Mouse (Mus musculus) spleen, adult 2 months (tissue): ENCODE results near the gene Kif1c. TPM values are rescaled to one million over a fixed set of nuclear protein-coding genes. Genes with fewer than 3 reads are reported as not detected.
A peak's percentile ranks its signal among the peaks of the same experiment; 100 is the strongest.
"Not testable (repeated sequence)": the region's sequence is repeated elsewhere in the genome, so short reads cannot be mapped to it uniquely, and the experiment has no call there.

Experiments used
- DNase-seq, 2 experiments: peaks; one replicate each; pipeline versions ENCODE4 v3.0.0 to v3.0.0-alpha.2; 2012 to 2021; ENCODE audit warnings: low spot score in 2 of 2, low read depth in 1 of 2
- H3K27ac ChIP-seq: fragments of 200-500 bp; 2 replicates; pipeline ENCODE4 v1.5.1; 2012; ENCODE audit warnings: low read length, inconsistent platforms; ENCODE audit not compliant: insufficient read depth
- H3K27me3 ChIP-seq: fragments of 200-500 bp; 2 replicates; pipeline ENCODE4 v1.6.1; 2012; ENCODE audit warnings: mild to moderate bottlenecking, moderate library complexity, low read length, inconsistent platforms; ENCODE audit not compliant: control insufficient read depth, insufficient read depth
- H3K36me3 ChIP-seq: fragments of 200-500 bp; 2 replicates; pipeline ENCODE4 v1.6.1; 2012; ENCODE audit warnings: mild to moderate bottlenecking, low read length, inconsistent platforms; ENCODE audit not compliant: control insufficient read depth, insufficient read depth
- H3K4me1 ChIP-seq: fragments of 200-500 bp; 2 replicates; pipeline ENCODE4 v1.6.1; 2011; ENCODE audit warnings: inconsistent platforms; ENCODE audit not compliant: control insufficient read depth, insufficient read depth, insufficient read length
- H3K4me3 ChIP-seq: fragments of 200-500 bp; 2 replicates; pipeline ENCODE4 v1.5.1; 2011; ENCODE audit warnings: mild to moderate bottlenecking, inconsistent platforms; ENCODE audit not compliant: insufficient read depth, insufficient read length; ENCODE audit errors: extremely low read depth
- CTCF ChIP-seq: fragments of 200-500 bp; IDR thresholded peaks from 2 replicates; pipeline ENCODE4 v1.5.1; 2011; ENCODE audit warnings: mild to moderate bottlenecking, inconsistent platforms; ENCODE audit not compliant: insufficient read depth, insufficient read length, insufficient replicate concordance; ENCODE audit errors: extremely low read depth
- POLR2A ChIP-seq: fragments of 200-500 bp; IDR thresholded peaks from 2 replicates; pipeline ENCODE4 v1.6.1; 2011; ENCODE audit warnings: low read depth, low read length, inconsistent platforms
- WGBS: fragments of 180-500 bp; shearing (Covaris S2); methylation state at CpG from one replicate; pipeline ENCODE4 v1.1.7; 2018; 5-methylcytosine and 5-hydroxymethylcytosine counted together
- polyA plus RNA-seq: library from polyadenylated mRNA; depleted of rRNA; stranded (reverse); fragments of >200 nt; gene quantifications from 2 replicates; pipeline ENCODE4 v1.2.3, GENCODE M21; 2012; rRNA removed

The Kif1c gene
- polyA plus RNA-seq, 1 experiment, result 17.5 TPM

DNA sequence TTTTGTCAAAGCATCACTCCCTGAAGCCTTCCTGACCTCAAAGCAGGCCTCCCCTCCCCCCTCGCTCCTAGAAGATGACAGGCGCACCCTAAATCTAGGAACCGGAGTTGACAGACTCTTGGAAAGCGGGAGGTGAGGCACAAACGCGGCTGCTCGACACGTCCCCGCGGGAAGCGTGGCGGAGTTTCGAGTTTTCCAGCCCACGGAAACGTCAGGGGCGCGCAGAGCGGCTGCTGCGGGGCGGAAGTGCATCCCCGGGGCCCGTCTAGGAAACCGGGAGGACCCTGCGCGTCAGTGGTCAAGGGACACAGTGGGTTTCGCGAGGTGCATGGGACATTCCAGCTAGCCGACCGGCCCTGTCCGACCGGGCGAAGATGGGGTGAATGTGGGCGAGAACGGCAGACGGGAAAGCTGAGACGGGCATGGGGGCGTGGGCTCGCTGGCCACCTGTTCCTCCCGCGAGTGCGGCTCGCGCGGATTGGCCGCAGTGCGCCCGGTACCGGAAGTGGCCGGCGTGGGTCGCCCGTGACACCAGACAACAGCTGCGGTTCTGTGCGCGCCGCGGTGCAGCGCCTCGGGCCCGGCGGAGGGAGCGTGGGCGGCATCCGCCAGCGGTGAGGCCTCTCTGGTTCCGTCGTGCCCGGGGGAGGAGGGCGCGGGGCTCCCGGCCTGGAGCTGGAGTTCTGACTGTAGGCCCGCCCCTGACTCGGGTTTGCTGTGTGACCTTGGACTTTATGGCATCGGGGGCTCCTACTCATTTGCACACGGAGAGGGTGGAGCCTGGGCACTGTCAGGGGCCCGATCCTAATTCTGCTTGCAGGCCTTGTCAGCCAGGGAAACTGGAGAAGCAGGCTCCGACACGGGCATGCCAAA, 63.8 kb downstream of the Kif1c start, which contains the start of gene Zfp3:
Gene Zfp3 (plus strand): TSS at position 274 of the 873 bp plus-strand sequence.
- no peaks in the 10 kb centered on the region for H3K36me3 ChIP-seq
- H3K27me3 ChIP-seq, result no peaks in the 10 kb centered on the region
- TF ChIP-seq CTCF, result no peak
- TF ChIP-seq POLR2A, result peak; percentile 30; the same call in 1 of the 2 replicates
- H3K4me1 ChIP-seq, result peaks cover 2% of the 10 kb centered on the region; the same call in 1 of the 2 replicates
- under 1% methylated on average over 76 of the region's 78 CpGs for WGBS
- peak within 1 kb of the TSS; percentile 81 for H3K4me3 ChIP-seq
- H3K27ac ChIP-seq, result peak within 1 kb of the TSS; percentile 93
- DNase-seq, result peak in 1 of 2 experiments; percentile 84

GRCm38 (mm10) chr11:70765776-70766445, 65.6 kb downstream of the Kif1c start:
- H3K36me3 ChIP-seq, result no peaks in the 10 kb centered on the region
- H3K27me3 ChIP-seq, result no peaks in the 10 kb centered on the region
- WGBS, result 30% methylated on average over 16 of the region's 16 CpGs
- H3K27ac ChIP-seq, result peak overlapping the region; percentile 59
- no peak for TF ChIP-seq POLR2A
- no peak for TF ChIP-seq CTCF
- DNase-seq, result no peak
- H3K4me3 ChIP-seq, result no peak overlapping the region
- peaks cover 2% of the 10 kb centered on the region; the same call in 1 of the 2 replicates for H3K4me1 ChIP-seq

GRCm38 (mm10) chr11:70770804-70771203, 70.5 kb downstream of the Kif1c start:
- TF ChIP-seq POLR2A (no peak), CTCF (no peak)
- 83% methylated on average over 3 of the region's 3 CpGs for WGBS
- no peak overlapping the region for H3K4me3 ChIP-seq
- DNase-seq, result no peak
- peaks cover 2% of the 10 kb centered on the region; the same call in 1 of the 2 replicates for H3K4me1 ChIP-seq
- H3K36me3 ChIP-seq, result peaks cover 8% of the 10 kb centered on the region
- H3K27me3 ChIP-seq, result no peaks in the 10 kb centered on the region
- no peak overlapping the region for H3K27ac ChIP-seq

DNA sequence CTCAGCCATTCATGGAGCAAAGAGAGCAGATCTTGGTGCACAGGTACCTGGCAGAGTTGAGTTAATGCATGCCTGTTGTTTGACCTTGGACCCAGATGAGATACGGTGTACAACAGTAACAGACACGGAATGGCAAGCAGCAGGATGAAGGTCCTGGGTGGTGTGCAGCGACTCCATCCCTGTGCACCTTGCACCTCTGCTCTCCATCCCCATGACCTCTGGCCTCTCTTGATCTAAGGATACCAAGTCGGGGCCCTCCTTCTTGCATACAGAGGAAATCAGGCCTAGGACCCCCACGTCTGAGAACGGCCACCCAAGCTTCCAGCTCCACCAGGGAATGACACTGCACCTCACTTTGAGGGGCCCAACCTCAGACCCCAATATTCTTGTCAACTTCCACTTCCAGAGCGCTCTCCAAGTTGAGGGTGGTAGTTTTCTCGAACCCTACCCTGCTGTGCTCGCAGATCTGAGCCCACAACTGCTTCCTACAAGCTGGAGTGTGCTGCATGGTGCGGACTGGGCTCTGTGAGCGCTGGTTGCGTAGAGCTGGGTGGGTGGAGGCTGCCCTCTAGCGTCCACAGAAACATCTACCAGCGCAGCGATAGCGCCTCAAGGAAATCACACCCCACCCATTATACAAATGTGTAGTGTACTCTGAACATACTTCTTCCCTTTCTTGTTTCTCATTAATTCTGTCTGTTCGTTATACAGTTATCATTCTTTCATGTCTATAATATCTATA, 76.7 kb downstream of the Kif1c start:
- peak; percentile 67 to 77 for DNase-seq

DNA sequence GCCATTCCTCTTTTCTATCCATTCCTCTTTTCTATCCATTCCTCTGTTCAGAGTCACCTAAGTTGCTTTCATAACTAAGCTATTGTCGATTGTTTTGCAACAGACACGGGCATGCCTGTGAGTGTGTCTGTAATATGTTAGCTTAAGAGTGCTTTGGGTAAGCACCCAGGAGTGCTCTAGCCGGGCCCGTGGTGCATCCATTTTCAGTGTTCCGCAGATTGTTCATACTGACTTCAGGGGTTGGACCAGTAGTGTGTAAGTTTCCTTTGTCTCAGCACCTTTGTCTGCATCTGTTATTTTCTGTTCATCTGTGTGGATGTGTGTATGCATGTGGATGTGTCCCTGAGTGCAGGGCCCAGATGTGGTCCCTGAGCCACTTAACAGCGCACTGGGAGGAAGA, 77.3 kb downstream of the Kif1c start:
- Histone ChIP-seq H3K4me3 (no peak overlapping the region), H3K27me3 (no peaks in the 10 kb centered on the region), H3K36me3 (no peaks in the 10 kb centered on the region; the same call in 1 of the 2 replicates), H3K27ac (no peak overlapping the region), H3K4me1 (peaks cover 2% of the 10 kb centered on the region; the same call in 1 of the 2 replicates)
- WGBS, result 64% methylated on average over 6 of the region's 6 CpGs
- DNase-seq, result no peak
- TF ChIP-seq CTCF (no peak), POLR2A (no peak)

More for the DNA sequence above, 76.7 kb downstream of the Kif1c start:
- no peak overlapping the region for H3K4me3 ChIP-seq
- TF ChIP-seq CTCF, result peak; percentile 96
- TF ChIP-seq POLR2A, result no peak
- no peaks in the 10 kb centered on the region for H3K27me3 ChIP-seq
- 32% methylated on average over 17 of the region's 17 CpGs for WGBS
- H3K27ac ChIP-seq, result no peak overlapping the region
- peaks cover 2% of the 10 kb centered on the region; the same call in 1 of the 2 replicates for H3K4me1 ChIP-seq
- H3K36me3 ChIP-seq, result peaks cover 3% of the 10 kb centered on the region

DNA sequence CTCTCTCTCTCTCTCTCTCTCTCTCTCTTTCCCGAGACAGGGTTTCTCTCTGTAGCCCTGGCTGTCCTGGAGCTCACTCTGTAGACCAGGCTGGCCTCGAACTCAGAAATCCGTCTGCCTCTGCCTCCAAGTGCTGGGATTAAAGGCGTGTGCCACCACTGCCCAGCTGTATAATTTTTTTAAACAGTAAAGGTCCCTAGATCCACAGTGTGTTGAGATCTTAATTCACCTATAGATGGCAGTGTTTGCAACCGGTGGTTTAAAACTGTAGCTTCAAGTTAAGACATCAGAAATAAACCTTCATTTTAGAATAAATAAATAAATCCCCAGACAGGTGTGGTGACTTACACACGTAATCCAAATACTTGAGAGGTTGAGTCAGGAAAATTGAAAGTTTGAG, 77.7 kb downstream of the Kif1c start:
- WGBS, result 23% methylated on average over 6 of the region's 6 CpGs
- H3K27me3 ChIP-seq, H3K4me1 ChIP-seq, H3K36me3 ChIP-seq, DNase-seq, H3K4me3 ChIP-seq, H3K27ac ChIP-seq: not testable (repeated sequence)

Other genes starting within 250 kb of the Kif1c start
- 24.6 and 29.2 TPM in 2 replicates for gene Med11, start 248.6 kb upstream of the Kif1c start, polyA plus RNA-seq
- 10.5 and 10.6 TPM in 2 replicates for gene Zmynd15, start 241.1 kb upstream of the Kif1c start, polyA plus RNA-seq
- gene Cxcl16, start 240.6 kb upstream of the Kif1c start, polyA plus RNA-seq, result 28.8 TPM in 2 replicates
- 0.77 and 1.3 TPM in 2 replicates for gene Tm4sf5, start 195.3 kb upstream of the Kif1c start, polyA plus RNA-seq
- 0.25 and 0.32 TPM in 2 replicates for gene Vmo1, start 185.9 kb upstream of the Kif1c start, polyA plus RNA-seq
- 0.18 TPM in 1 of 2 replicates, not detected in the other for gene Gltpd2, start 181.4 kb upstream of the Kif1c start, polyA plus RNA-seq
- 125 and 155 TPM in 2 replicates for gene Psmb6, start 175.2 kb upstream of the Kif1c start, polyA plus RNA-seq
- gene Gm40193, start 167.6 kb upstream of the Kif1c start, polyA plus RNA-seq, result not detected in 2 replicates
- 12.3 and 13.9 TPM in 2 replicates for gene Pld2, start 160.5 kb upstream of the Kif1c start, polyA plus RNA-seq
- 74.8 and 91.9 TPM in 2 replicates for gene Mink1, start 137.7 kb upstream of the Kif1c start, polyA plus RNA-seq
- gene 4930544D05Rik, start 84.7 kb upstream of the Kif1c start, polyA plus RNA-seq, result not detected in 2 replicates
- gene Chrne, start 81.3 kb upstream of the Kif1c start, polyA plus RNA-seq, result 0.66 and 0.99 TPM in 2 replicates
- gene Gp1ba, start 61.4 kb upstream of the Kif1c start, polyA plus RNA-seq, result 6.8 and 9.3 TPM in 2 replicates
- gene Rnf167, start 53.3 kb upstream of the Kif1c start, polyA plus RNA-seq, result 137 and 158 TPM in 2 replicates
- gene Slc25a11, start 53.1 kb upstream of the Kif1c start, polyA plus RNA-seq, result 73.0 and 78.7 TPM in 2 replicates
- gene Pfn1, start 45.9 kb upstream of the Kif1c start, polyA plus RNA-seq, result 2,122 and 3,201 TPM in 2 replicates
- 15.3 and 20.0 TPM in 2 replicates for gene Eno3, start 43.3 kb upstream of the Kif1c start, polyA plus RNA-seq
- gene Spag7, start 31.1 kb upstream of the Kif1c start, polyA plus RNA-seq, result 20.0 and 20.2 TPM in 2 replicates
- 36.6 and 38.8 TPM in 2 replicates for gene Camta2, start 12.4 kb upstream of the Kif1c start, polyA plus RNA-seq
- gene Inca1, start 393 bp upstream of the Kif1c start, polyA plus RNA-seq, result 0.70 and 0.76 TPM in 2 replicates
- gene Zfp3, start 63.7 kb downstream of the Kif1c start, polyA plus RNA-seq, result 1.2 and 1.4 TPM in 2 replicates
- gene Scimp, start 112.0 kb downstream of the Kif1c start, polyA plus RNA-seq, result 6.8 and 7.6 TPM in 2 replicates
- 2.3 TPM in 2 replicates for gene Rabep1, start 144.2 kb downstream of the Kif1c start, polyA plus RNA-seq